Mouse (Mus musculus) intestine, embryonic 16.5 days (tissue): ENCODE data around the gene Gm29609. TPM values are rescaled to one million over a fixed set of nuclear protein-coding genes. Genes with fewer than 3 reads are reported as not detected.
"Not testable (repeated sequence)": the region's sequence is repeated elsewhere in the genome, so short reads cannot be mapped to it uniquely, and the experiment has no call there.

Experiments
- ATAC-seq: fragments of 200-750 bp; cut with Nextera tagmentation; 2 replicates; pipeline ENCODE4 v1.8.0; 2017; ENCODE audit warnings: moderate TSS enrichment, moderate library complexity
- H3K27ac ChIP-seq: fragments of 300-500 bp; sonication (generic); 2 replicates; pipeline ENCODE4 v1.5.1; 2014; ENCODE audit warnings: mild to moderate bottlenecking, low read length
- H3K27me3 ChIP-seq: fragments of 300-500 bp; sonication (generic); replicated peaks from 2 replicates; pipeline ENCODE4 v1.6.1; 2014; ENCODE audit warnings: low read length, control low read depth, mixed read lengths; ENCODE audit not compliant: control insufficient read depth, insufficient read depth
- H3K36me3 ChIP-seq: fragments of 300-500 bp; sonication (generic); 2 replicates; pipeline ENCODE4 v1.6.1; 2014; ENCODE audit warnings: low read length, control low read depth; ENCODE audit not compliant: control insufficient read depth, insufficient read depth
- H3K4me1 ChIP-seq: fragments of 300-500 bp; sonication (generic); 2 replicates; pipeline ENCODE4 v1.6.1; 2014; ENCODE audit warnings: low read length, control low read depth, mixed read lengths; ENCODE audit not compliant: control insufficient read depth, insufficient read depth
- H3K4me2 ChIP-seq: fragments of 300-500 bp; sonication (generic); 2 replicates; pipeline ENCODE4 v1.6.1; 2014; ENCODE audit warnings: low read depth, low read length, control low read depth
- H3K4me3 ChIP-seq: fragments of 300-500 bp; sonication (generic); 2 replicates; pipeline ENCODE4 v1.5.1; 2014; ENCODE audit warnings: mild to moderate bottlenecking, low read length
- H3K9ac ChIP-seq: fragments of 300-500 bp; sonication (generic); 2 replicates; pipeline ENCODE4 v1.6.1; 2014; ENCODE audit warnings: low read depth, low read length
- H3K9me3 ChIP-seq: fragments of 300-500 bp; sonication (generic); 2 replicates; pipeline ENCODE4 v1.6.1; 2016; ENCODE audit warnings: low read length, control low read depth; ENCODE audit not compliant: control insufficient read depth
- WGBS: fragments of 180-500 bp; shearing (Covaris S2); extraction: QIAGEN DNeasy Blood & Tissue Kit; methylation state at CpG from one replicate; pipeline ENCODE4 v1.1.7; 2014; 5-methylcytosine and 5-hydroxymethylcytosine counted together
- polyA plus RNA-seq: library from polyadenylated mRNA; unstranded; fragments of >200 nt; fragmentation: Nextera tagmentation; extraction: Ambion mirVana; gene quantifications from 2 replicates; pipeline ENCODE4 v1.2.1, GENCODE M21; 2015

The Gm29609 gene
- polyA plus RNA-seq, 1 experiment from 2014 or later: 1.1 TPM

DNA sequence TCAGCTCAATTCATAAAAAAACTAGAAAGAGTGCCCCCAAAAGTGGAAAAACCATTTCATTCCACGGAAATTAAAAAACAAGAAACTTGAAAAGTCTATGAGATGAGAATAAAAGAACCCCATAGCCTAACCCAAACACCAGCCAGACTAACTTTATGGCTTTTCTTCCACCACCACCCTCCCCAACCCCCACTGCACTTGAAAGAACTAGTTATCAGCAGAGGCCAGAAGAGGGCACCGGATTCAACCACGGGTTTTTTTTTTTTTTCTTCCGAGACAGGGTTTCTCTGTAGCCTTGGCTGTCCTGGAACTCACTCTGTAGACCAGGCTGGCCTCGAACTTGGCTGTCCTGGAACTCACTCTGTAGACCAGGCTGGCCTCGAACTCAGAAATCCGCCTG is 38.6 kb upstream of the Gm29609 start:
- ATAC-seq: no peak
- 51% methylated on average over 6 of the region's 7 CpGs for WGBS
- H3K4me1 ChIP-seq: peaks cover 10% of the 10 kb centered on the region
- no peak overlapping the region for H3K4me3 ChIP-seq
- no peaks in the 10 kb centered on the region for H3K9me3 ChIP-seq
- H3K4me2 ChIP-seq: no peak overlapping the region
- H3K9ac ChIP-seq: no peak overlapping the region
- no peaks in the 10 kb centered on the region for H3K27me3 ChIP-seq
- no peaks in the 10 kb centered on the region for H3K36me3 ChIP-seq
- H3K27ac ChIP-seq: no peak overlapping the region

- whole genome bisulfite sequencing: 92% methylated on average over 6 of the region's 6 CpGs
- not testable (repeated sequence) for H3K27ac ChIP-seq, ATAC-seq
These were observed 36.8 kb upstream of the Gm29609 start for GRCm38 (mm10) chr5:31216554-31216953.

GRCm38 (mm10) chr5:31204421-31204820 is 24.7 kb upstream of the Gm29609 start:
- H3K9me3 ChIP-seq: no peaks in the 10 kb centered on the region
- H3K4me1 ChIP-seq: peaks cover 4% of the 10 kb centered on the region; the same call in 1 of the 2 replicates
- H3K9ac ChIP-seq: no peak overlapping the region
- H3K4me3 ChIP-seq: no peak overlapping the region
- no peak for ATAC-seq
- no peak overlapping the region for H3K4me2 ChIP-seq
- WGBS: 94% methylated on average over 6 of the region's 6 CpGs
- no peaks in the 10 kb centered on the region for H3K27me3 ChIP-seq
- no peak overlapping the region for H3K27ac ChIP-seq
- H3K36me3 ChIP-seq: peaks cover 26% of the 10 kb centered on the region

More at GRCm38 (mm10) chr5:31216554-31216953, 36.8 kb upstream of the Gm29609 start:
- H3K9me3 ChIP-seq, H3K4me1 ChIP-seq, H3K9ac ChIP-seq, H3K27me3 ChIP-seq, H3K4me2 ChIP-seq, H3K36me3 ChIP-seq, H3K4me3 ChIP-seq: not testable (repeated sequence)

GRCm38 (mm10) chr5:31203866-31204265 is 24.2 kb upstream of the Gm29609 start:
- ATAC-seq: no peak
- H3K9me3 ChIP-seq: no peaks in the 10 kb centered on the region
- WGBS: 90% methylated on average over 2 of the region's 2 CpGs
- H3K27ac ChIP-seq: no peak overlapping the region
- H3K4me3 ChIP-seq: no peak overlapping the region
- no peak overlapping the region for H3K9ac ChIP-seq
- no peak overlapping the region for H3K4me2 ChIP-seq
- H3K36me3 ChIP-seq: peaks cover 30% of the 10 kb centered on the region
- H3K27me3 ChIP-seq: no peaks in the 10 kb centered on the region
- H3K4me1 ChIP-seq: peaks cover 4% of the 10 kb centered on the region; the same call in 1 of the 2 replicates

DNA sequence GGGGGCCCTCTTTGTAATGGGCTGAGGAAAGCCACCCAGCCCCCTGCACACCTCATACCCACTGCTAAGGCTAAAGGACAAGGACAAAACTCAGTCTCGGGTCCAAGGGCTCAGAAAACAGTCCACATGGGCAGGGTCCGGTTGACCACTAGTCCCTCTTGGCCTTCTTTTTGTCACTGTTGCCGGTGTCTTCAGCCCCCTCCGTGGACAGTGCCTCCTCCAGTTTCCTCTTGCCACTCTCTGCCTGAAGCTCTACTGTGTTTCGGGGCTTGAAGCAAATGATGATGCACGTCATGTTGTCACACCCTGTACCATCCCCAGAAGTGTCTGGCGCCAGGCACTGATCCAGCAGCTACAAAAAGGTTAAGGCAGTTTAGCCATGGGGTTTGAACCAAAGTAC is 23.2 kb upstream of the Gm29609 start:
- peak overlapping the region; percentile 64 for H3K4me2 ChIP-seq
- H3K27ac ChIP-seq: peak overlapping the region; percentile 81
- H3K9ac ChIP-seq: peak overlapping the region; percentile 91
- WGBS: 86% methylated on average over 7 of the region's 7 CpGs
- no peaks in the 10 kb centered on the region for H3K27me3 ChIP-seq
- no peak for ATAC-seq
- no peaks in the 10 kb centered on the region for H3K9me3 ChIP-seq
- H3K4me1 ChIP-seq: peaks cover 4% of the 10 kb centered on the region; the same call in 1 of the 2 replicates
- H3K4me3 ChIP-seq: peak overlapping the region; percentile 79
- H3K36me3 ChIP-seq: peaks cover 40% of the 10 kb centered on the region

- H3K9me3 ChIP-seq: no peaks in the 10 kb centered on the region
- H3K27ac ChIP-seq: peak within 1 kb of the TSS; percentile 83
- peak; percentile 98 for ATAC-seq
- H3K9ac ChIP-seq: peak within 1 kb of the TSS; percentile 91
- peak within 1 kb of the TSS; percentile 66 for H3K4me2 ChIP-seq
- WGBS: under 1% methylated on average over 53 of the region's 53 CpGs
- H3K4me3 ChIP-seq: peak within 1 kb of the TSS; percentile 79
- no peaks in the 10 kb centered on the region for H3K27me3 ChIP-seq
- H3K4me1 ChIP-seq: peaks cover 4% of the 10 kb centered on the region; the same call in 1 of the 2 replicates
- peaks cover 48% of the 10 kb centered on the region for H3K36me3 ChIP-seq
These were observed 22.3 kb upstream of the Gm29609 start, which contains the start of gene Zfp513 for GRCm38 (mm10) chr5:31201742-31202590. Gene Zfp513 (minus strand): TSS chr5:31202303.

- peaks cover 4% of the 10 kb centered on the region; the same call in 1 of the 2 replicates for H3K4me1 ChIP-seq
- 13% methylated on average over 13 of the region's 13 CpGs for WGBS
- peak overlapping the region; percentile 66 for H3K4me2 ChIP-seq
- H3K4me3 ChIP-seq: peak overlapping the region; percentile 79
- H3K27me3 ChIP-seq: no peaks in the 10 kb centered on the region
- H3K36me3 ChIP-seq: peaks cover 53% of the 10 kb centered on the region
- H3K27ac ChIP-seq: peak overlapping the region; percentile 83
- no peak for ATAC-seq
- no peaks in the 10 kb centered on the region for H3K9me3 ChIP-seq
- peak overlapping the region; percentile 91 for H3K9ac ChIP-seq
These were observed 21.5 kb upstream of the Gm29609 start for GRCm38 (mm10) chr5:31201042-31201741.

DNA sequence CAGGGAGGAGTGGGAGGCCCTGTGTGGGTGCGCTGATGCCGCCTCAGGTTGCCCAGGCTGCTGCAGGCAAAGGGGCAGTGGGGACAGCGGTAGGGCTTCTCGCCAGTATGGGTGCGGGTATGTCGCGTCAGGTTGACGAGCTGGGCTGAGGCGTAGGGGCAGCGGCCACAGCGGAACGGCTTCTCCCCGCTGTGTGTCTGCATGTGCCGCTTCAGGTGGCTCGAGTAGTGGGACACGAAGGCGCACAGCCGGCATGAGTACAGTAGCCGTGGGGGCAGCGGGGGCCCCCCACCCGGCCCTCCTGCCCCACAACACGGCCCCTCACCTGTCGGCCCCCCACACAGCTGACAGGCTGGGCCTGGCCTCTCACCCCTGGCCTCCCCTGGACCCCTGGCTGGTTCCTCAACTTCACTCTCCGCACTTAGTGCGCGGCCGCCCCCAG is 20.6 kb upstream of the Gm29609 start:
- Histone ChIP-seq H3K9ac (no peak overlapping the region), H3K27me3 (no peaks in the 10 kb centered on the region), H3K27ac (no peak overlapping the region), H3K4me3 (no peak overlapping the region), H3K4me1 (peaks cover 4% of the 10 kb centered on the region; the same call in 1 of the 2 replicates), H3K36me3 (peaks cover 55% of the 10 kb centered on the region), H3K9me3 (no peaks in the 10 kb centered on the region), H3K4me2 (0 out of 2 replicates have a peak overlapping the region, but pooled peaks have one; percentile 66)
- ATAC-seq: no peak
- WGBS: 88% methylated on average over 27 of the region's 27 CpGs

GRCm38 (mm10) chr5:31199893-31200292 is 20.2 kb upstream of the Gm29609 start:
- Histone ChIP-seq H3K4me3 (no peak overlapping the region), H3K4me2 (no peak overlapping the region), H3K9ac (no peak overlapping the region), H3K27ac (no peak overlapping the region), H3K9me3 (no peaks in the 10 kb centered on the region), H3K36me3 (peaks cover 51% of the 10 kb centered on the region), H3K4me1 (peaks cover 8% of the 10 kb centered on the region; the same call in 1 of the 2 replicates), H3K27me3 (no peaks in the 10 kb centered on the region)
- 82% methylated on average over 9 of the region's 9 CpGs for WGBS
- no peak for ATAC-seq
